Mouse (Mus musculus): Measurements from ENCODE around the gene Gsdme. TPM values are rescaled to one million over a fixed set of nuclear protein-coding genes. Genes with fewer than 3 reads are reported as not detected.

The Gsdme gene
- polyA plus RNA-seq, 1 experiment from 2014 or later, result 32.4 TPM

GRCm38 (mm10) chr6:50239902-50240301 lies 23.8 kb downstream of the Gsdme start:
- Histone ChIP-seq H3K27me3 (ENCODE audit: control insufficient read depth, insufficient read depth, low read length) (no peaks in the 10 kb centered on the region), H3K9ac (ENCODE audit: low read depth, low read length) (no peak overlapping the region), H3K4me1 (ENCODE audit: control insufficient read depth, insufficient read depth, low read length) (no peaks in the 10 kb centered on the region), H3K9me3 (replicated peaks; ENCODE audit: control insufficient read depth, low read length) (no peaks in the 10 kb centered on the region), H3K4me2 (no peak overlapping the region), H3K27ac (ENCODE audit: low read depth, low read length) (no peak overlapping the region), H3K36me3 (ENCODE audit: control insufficient read depth, insufficient read depth, low read length) (no peaks in the 10 kb centered on the region), H3K4me3 (ENCODE audit: low read depth, low read length) (no peak overlapping the region)
- WGBS (ENCODE audit: insufficient replicate concordance), result 62% methylated on average over 2 of the region's 2 CpGs
- no peak for ATAC-seq (replicated peaks; ENCODE audit: insufficient number of reproducible peaks, low FRiP score, low TSS enrichment)

GRCm38 (mm10) chr6:50237963-50238362 lies 25.7 kb downstream of the Gsdme start:
- no peak overlapping the region for H3K4me3 ChIP-seq (ENCODE audit: low read depth, low read length)
- no peaks in the 10 kb centered on the region for H3K27me3 ChIP-seq (ENCODE audit: control insufficient read depth, insufficient read depth, low read length)
- ATAC-seq (replicated peaks; ENCODE audit: insufficient number of reproducible peaks, low FRiP score, low TSS enrichment), result no peak
- H3K27ac ChIP-seq (ENCODE audit: low read depth, low read length), result no peak overlapping the region
- H3K9me3 ChIP-seq (replicated peaks; ENCODE audit: control insufficient read depth, low read length), result no peaks in the 10 kb centered on the region
- no peaks in the 10 kb centered on the region for H3K36me3 ChIP-seq (ENCODE audit: control insufficient read depth, insufficient read depth, low read length)
- no peak overlapping the region for H3K9ac ChIP-seq (ENCODE audit: low read depth, low read length)
- H3K4me2 ChIP-seq, result no peak overlapping the region
- H3K4me1 ChIP-seq (ENCODE audit: control insufficient read depth, insufficient read depth, low read length), result no peaks in the 10 kb centered on the region
- 58% methylated on average over 2 of the region's 2 CpGs for WGBS (ENCODE audit: insufficient replicate concordance)

GRCm38 (mm10) chr6:50232984-50233383 lies 30.7 kb downstream of the Gsdme start:
- 39% methylated on average over 1 of the region's 1 CpGs for WGBS (ENCODE audit: insufficient replicate concordance)
- no peak overlapping the region for H3K4me3 ChIP-seq (ENCODE audit: low read depth, low read length)
- H3K9me3 ChIP-seq (replicated peaks; ENCODE audit: control insufficient read depth, low read length), result no peaks in the 10 kb centered on the region
- H3K36me3 ChIP-seq (ENCODE audit: control insufficient read depth, insufficient read depth, low read length), result no peaks in the 10 kb centered on the region
- H3K4me1 ChIP-seq (ENCODE audit: control insufficient read depth, insufficient read depth, low read length), result no peaks in the 10 kb centered on the region
- no peak overlapping the region for H3K27ac ChIP-seq (ENCODE audit: low read depth, low read length)
- no peak overlapping the region for H3K9ac ChIP-seq (ENCODE audit: low read depth, low read length)
- H3K27me3 ChIP-seq (ENCODE audit: control insufficient read depth, insufficient read depth, low read length), result no peaks in the 10 kb centered on the region
- no peak overlapping the region for H3K4me2 ChIP-seq
- no peak for ATAC-seq (replicated peaks; ENCODE audit: insufficient number of reproducible peaks, low FRiP score, low TSS enrichment)

GRCm38 (mm10) chr6:50231288-50231687 lies 32.4 kb downstream of the Gsdme start:
- H3K27me3 ChIP-seq (ENCODE audit: control insufficient read depth, insufficient read depth, low read length), result no peaks in the 10 kb centered on the region
- no peak overlapping the region for H3K27ac ChIP-seq (ENCODE audit: low read depth, low read length)
- ATAC-seq (replicated peaks; ENCODE audit: insufficient number of reproducible peaks, low FRiP score, low TSS enrichment), result no peak
- WGBS (ENCODE audit: insufficient replicate concordance), result 88% methylated on average over 5 of the region's 5 CpGs
- H3K4me2 ChIP-seq, result no peak overlapping the region
- no peaks in the 10 kb centered on the region for H3K9me3 ChIP-seq (replicated peaks; ENCODE audit: control insufficient read depth, low read length)
- H3K9ac ChIP-seq (ENCODE audit: low read depth, low read length), result no peak overlapping the region
- H3K4me1 ChIP-seq (ENCODE audit: control insufficient read depth, insufficient read depth, low read length), result no peaks in the 10 kb centered on the region
- no peak overlapping the region for H3K4me3 ChIP-seq (ENCODE audit: low read depth, low read length)
- H3K36me3 ChIP-seq (ENCODE audit: control insufficient read depth, insufficient read depth, low read length), result no peaks in the 10 kb centered on the region

GRCm38 (mm10) chr6:50228180-50228579 lies 35.5 kb downstream of the Gsdme start:
- 63% methylated on average over 5 of the region's 5 CpGs for WGBS (ENCODE audit: insufficient replicate concordance)
- ATAC-seq (replicated peaks; ENCODE audit: insufficient number of reproducible peaks, low FRiP score, low TSS enrichment), result no peak
- Histone ChIP-seq H3K4me2 (no peak overlapping the region), H3K9ac (ENCODE audit: low read depth, low read length) (no peak overlapping the region), H3K4me1 (ENCODE audit: control insufficient read depth, insufficient read depth, low read length) (no peaks in the 10 kb centered on the region), H3K27me3 (ENCODE audit: control insufficient read depth, insufficient read depth, low read length) (no peaks in the 10 kb centered on the region), H3K9me3 (replicated peaks; ENCODE audit: control insufficient read depth, low read length) (no peaks in the 10 kb centered on the region), H3K27ac (ENCODE audit: low read depth, low read length) (no peak overlapping the region), H3K36me3 (ENCODE audit: control insufficient read depth, insufficient read depth, low read length) (no peaks in the 10 kb centered on the region), H3K4me3 (ENCODE audit: low read depth, low read length) (no peak overlapping the region)

- WGBS (ENCODE audit: insufficient replicate concordance), result 84% methylated on average over 5 of the region's 5 CpGs
Measured at GRCm38 (mm10) chr6:50225232-50225631, 38.4 kb downstream of the Gsdme start.

GRCm38 (mm10) chr6:50223606-50224005 lies 40.1 kb downstream of the Gsdme start:
- no peaks in the 10 kb centered on the region for H3K36me3 ChIP-seq (ENCODE audit: control insufficient read depth, insufficient read depth, low read length)
- no peak overlapping the region for H3K4me2 ChIP-seq
- ATAC-seq (replicated peaks; ENCODE audit: insufficient number of reproducible peaks, low FRiP score, low TSS enrichment), result no peak
- WGBS (ENCODE audit: insufficient replicate concordance), result 75% methylated on average over 4 of the region's 4 CpGs
- no peak overlapping the region for H3K4me3 ChIP-seq (ENCODE audit: low read depth, low read length)
- 0 out of 2 replicates have a peak, but pooled peaks cover 5% of the 10 kb centered on the region for H3K4me1 ChIP-seq (ENCODE audit: control insufficient read depth, insufficient read depth, low read length)
- no peak overlapping the region for H3K9ac ChIP-seq (ENCODE audit: low read depth, low read length)
- no peaks in the 10 kb centered on the region for H3K9me3 ChIP-seq (replicated peaks; ENCODE audit: control insufficient read depth, low read length)
- H3K27me3 ChIP-seq (ENCODE audit: control insufficient read depth, insufficient read depth, low read length), result no peaks in the 10 kb centered on the region
- no peak overlapping the region for H3K27ac ChIP-seq (ENCODE audit: low read depth, low read length)

More at GRCm38 (mm10) chr6:50225232-50225631, 38.4 kb downstream of the Gsdme start:
- ATAC-seq (replicated peaks; ENCODE audit: insufficient number of reproducible peaks, low FRiP score, low TSS enrichment), result no peak
- no peaks in the 10 kb centered on the region for H3K9me3 ChIP-seq (replicated peaks; ENCODE audit: control insufficient read depth, low read length)
- H3K4me1 ChIP-seq (ENCODE audit: control insufficient read depth, insufficient read depth, low read length), result 0 out of 2 replicates have a peak, but pooled peaks cover 5% of the 10 kb centered on the region
- H3K36me3 ChIP-seq (ENCODE audit: control insufficient read depth, insufficient read depth, low read length), result no peaks in the 10 kb centered on the region
- no peak overlapping the region for H3K27ac ChIP-seq (ENCODE audit: low read depth, low read length)
- no peak overlapping the region for H3K4me2 ChIP-seq
- no peak overlapping the region for H3K4me3 ChIP-seq (ENCODE audit: low read depth, low read length)
- H3K9ac ChIP-seq (ENCODE audit: low read depth, low read length), result no peak overlapping the region
- H3K27me3 ChIP-seq (ENCODE audit: control insufficient read depth, insufficient read depth, low read length), result no peaks in the 10 kb centered on the region

- Histone ChIP-seq H3K4me1 (ENCODE audit: control insufficient read depth, insufficient read depth, low read length) (0 out of 2 replicates have a peak, but pooled peaks cover 5% of the 10 kb centered on the region), H3K4me3 (ENCODE audit: low read depth, low read length) (no peak overlapping the region), H3K9ac (ENCODE audit: low read depth, low read length) (no peak overlapping the region), H3K27ac (ENCODE audit: low read depth, low read length) (no peak overlapping the region), H3K36me3 (ENCODE audit: control insufficient read depth, insufficient read depth, low read length) (no peaks in the 10 kb centered on the region), H3K27me3 (ENCODE audit: control insufficient read depth, insufficient read depth, low read length) (no peaks in the 10 kb centered on the region), H3K4me2 (no peak overlapping the region), H3K9me3 (replicated peaks; ENCODE audit: control insufficient read depth, low read length) (no peaks in the 10 kb centered on the region)
- WGBS (ENCODE audit: insufficient replicate concordance), result 67% methylated on average over 5 of the region's 5 CpGs
- no peak for ATAC-seq (replicated peaks; ENCODE audit: insufficient number of reproducible peaks, low FRiP score, low TSS enrichment)
Measured at GRCm38 (mm10) chr6:50222986-50223385, 40.7 kb downstream of the Gsdme start.

GRCm38 (mm10) chr6:50222351-50222750 lies 41.3 kb downstream of the Gsdme start:
- Histone ChIP-seq H3K36me3 (ENCODE audit: control insufficient read depth, insufficient read depth, low read length) (no peaks in the 10 kb centered on the region), H3K9me3 (replicated peaks; ENCODE audit: control insufficient read depth, low read length) (no peaks in the 10 kb centered on the region), H3K27me3 (ENCODE audit: control insufficient read depth, insufficient read depth, low read length) (no peaks in the 10 kb centered on the region), H3K4me3 (ENCODE audit: low read depth, low read length) (no peak overlapping the region), H3K9ac (ENCODE audit: low read depth, low read length) (no peak overlapping the region), H3K4me1 (ENCODE audit: control insufficient read depth, insufficient read depth, low read length) (0 out of 2 replicates have a peak, but pooled peaks cover 5% of the 10 kb centered on the region), H3K4me2 (no peak overlapping the region), H3K27ac (ENCODE audit: low read depth, low read length) (no peak overlapping the region)
- ATAC-seq (replicated peaks; ENCODE audit: insufficient number of reproducible peaks, low FRiP score, low TSS enrichment), result no peak
- WGBS (ENCODE audit: insufficient replicate concordance), result 39% methylated on average over 5 of the region's 5 CpGs
